Mouse (Mus musculus) hindbrain, postnatal 0 days (tissue): ENCODE data around the gene Hnrnpl. TPM values are rescaled to one million over a fixed set of nuclear protein-coding genes. Genes with fewer than 3 reads are reported as not detected.
"Not testable (repeated sequence)": the region's sequence is repeated elsewhere in the genome, so short reads cannot be mapped to it uniquely, and the experiment has no call there.

ENCODE experiments used
- ATAC-seq: fragments of 200-750 bp; cut with Nextera tagmentation; 2 replicates; pipeline ENCODE4 v1.8.0; 2017; ENCODE audit warnings: mild to moderate bottlenecking, moderate TSS enrichment, moderate library complexity
- DNase-seq: peaks from one replicate; pipeline ENCODE4 v3.0.0-alpha.2; 2015; ENCODE audit warnings: low spot score
- H3K27ac ChIP-seq: fragments of 300-500 bp; sonication (generic); 2 replicates; pipeline ENCODE4 v1.5.1; 2014; ENCODE audit warnings: mild to moderate bottlenecking
- H3K27me3 ChIP-seq: fragments of 300-500 bp; sonication (generic); 2 replicates; pipeline ENCODE4 v1.6.1; 2014; ENCODE audit warnings: low read length, mixed read lengths; ENCODE audit not compliant: insufficient read depth
- H3K36me3 ChIP-seq: fragments of 300-500 bp; sonication (generic); 2 replicates; pipeline ENCODE4 v1.6.1; 2014; ENCODE audit warnings: low read length, mixed read lengths; ENCODE audit not compliant: insufficient read depth
- H3K4me1 ChIP-seq: fragments of 300-500 bp; sonication (generic); 2 replicates; pipeline ENCODE4 v1.6.1; 2014; ENCODE audit warnings: antibody characterized with exemption, low read length, mixed read lengths; ENCODE audit not compliant: insufficient read depth
- H3K4me2 ChIP-seq: fragments of 300-500 bp; sonication (generic); 2 replicates; pipeline ENCODE4 v1.6.1; 2014; ENCODE audit warnings: low read depth, mild to moderate bottlenecking, low read length, moderate library complexity, mixed read lengths
- H3K4me3 ChIP-seq: fragments of 300-500 bp; sonication (generic); 2 replicates; pipeline ENCODE4 v1.5.1; 2014; ENCODE audit warnings: low read length
- H3K9ac ChIP-seq: fragments of 300-500 bp; sonication (generic); replicated peaks from 2 replicates; pipeline ENCODE4 v1.6.1; 2014; ENCODE audit warnings: mild to moderate bottlenecking, low read length, moderate library complexity, mixed read lengths
- H3K9me3 ChIP-seq: fragments of 300-500 bp; sonication (generic); 2 replicates; pipeline ENCODE4 v1.6.1; 2016; ENCODE audit warnings: low read length, mixed read lengths
- CTCF ChIP-seq: IDR thresholded peaks from 2 replicates; pipeline ENCODE4 v1.5.1; 2016; ENCODE audit warnings: antibody characterized with exemption, control low read depth, low read depth
- WGBS: fragments of 180-500 bp; shearing (Covaris S2); extraction: QIAGEN DNeasy Blood & Tissue Kit; methylation state at CpG from one replicate; pipeline ENCODE4 v1.1.7; 2014; 5-methylcytosine and 5-hydroxymethylcytosine counted together
- polyA plus RNA-seq: library from polyadenylated mRNA; unstranded; fragments of >200 nt; fragmentation: Nextera tagmentation; extraction: Ambion mirVana; gene quantifications from 2 replicates; pipeline ENCODE4 v1.2.1, GENCODE M21; 2015
- total RNA-seq: library from RNA; depleted of rRNA; stranded (reverse); fragments of >200 nt; gene quantifications from 2 replicates; pipeline ENCODE4 v1.2.3, GENCODE M21; 2014; rRNA removed

The Hnrnpl gene
- total and polyA plus RNA-seq, 2 experiments from 2014 or later = 179 to 233 TPM

- H3K9ac ChIP-seq = no peak overlapping the region
- ATAC-seq (peak; percentile 53), DNase-seq (peak; percentile 70)
- H3K36me3 ChIP-seq = no peaks in the 10 kb centered on the region
- H3K4me2 ChIP-seq = peak overlapping the region; percentile 38
- peak; percentile 41; the same call in 1 of the 2 replicates for TF ChIP-seq CTCF
- H3K27me3 ChIP-seq = no peaks in the 10 kb centered on the region
- no peaks in the 10 kb centered on the region for H3K9me3 ChIP-seq
- H3K4me3 ChIP-seq = peak overlapping the region; percentile 11; the same call in 1 of the 2 replicates
- 47% methylated on average over 33 of the region's 33 CpGs for WGBS
- H3K27ac ChIP-seq = no peak overlapping the region
- no peaks in the 10 kb centered on the region for H3K4me1 ChIP-seq
These were observed 57.4 kb downstream of the Hnrnpl start for GRCm38 (mm10) chr7:28865481-28866300.

- no peak for TF ChIP-seq CTCF
- no peaks in the 10 kb centered on the region for H3K36me3 ChIP-seq
- no peak overlapping the region for H3K4me2 ChIP-seq
- H3K4me1 ChIP-seq = no peaks in the 10 kb centered on the region
- ATAC-seq = peak; percentile 28; the same call in 1 of the 2 replicates
- H3K27me3 ChIP-seq = no peaks in the 10 kb centered on the region
- H3K9me3 ChIP-seq = no peaks in the 10 kb centered on the region
- no peak overlapping the region for H3K9ac ChIP-seq
- H3K27ac ChIP-seq = no peak overlapping the region
- H3K4me3 ChIP-seq = no peak overlapping the region
- WGBS = 94% methylated on average over 28 of the region's 28 CpGs
- no peak for DNase-seq
These were observed 58.6 kb downstream of the Hnrnpl start for GRCm38 (mm10) chr7:28866769-28867507.

DNA sequence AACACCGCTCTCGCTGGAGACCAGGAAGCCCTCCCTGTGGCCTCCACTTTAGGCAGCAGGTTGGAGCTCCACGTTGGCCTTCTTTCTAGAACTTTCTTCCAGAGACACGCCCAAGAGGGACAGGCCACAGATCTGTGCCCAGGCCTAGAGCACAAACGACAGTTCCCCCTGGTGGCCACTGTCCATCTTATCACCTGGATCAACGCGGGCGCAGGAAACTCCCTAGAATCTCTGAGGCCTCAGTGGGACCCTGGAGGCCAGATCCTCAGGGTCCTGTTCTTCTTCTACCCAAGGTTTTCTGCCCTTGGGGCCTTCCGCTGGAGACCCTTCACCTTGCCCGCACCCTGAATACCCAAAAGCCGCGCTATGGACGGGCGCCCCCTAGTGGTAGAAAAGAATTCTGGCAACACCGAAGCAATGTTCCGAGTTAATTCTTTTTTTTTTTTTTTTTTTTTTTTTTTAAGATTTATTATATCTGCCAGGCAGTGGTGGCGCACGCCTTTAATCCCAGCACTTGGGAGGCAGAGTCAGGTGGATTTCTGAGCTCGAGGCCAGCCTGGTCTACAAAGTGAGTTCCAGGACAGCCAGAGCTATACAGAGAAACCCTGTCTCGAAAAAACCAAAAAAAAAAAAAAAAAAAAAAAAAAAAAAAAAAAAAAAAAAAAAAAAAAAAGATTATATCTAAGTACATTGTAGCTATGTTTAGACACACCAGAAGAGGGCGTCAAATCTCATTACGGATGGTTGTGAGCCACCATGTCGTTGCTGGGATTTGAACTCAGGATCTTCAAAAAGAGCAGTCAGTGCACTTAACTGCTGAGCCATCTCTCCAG, 59.4 kb downstream of the Hnrnpl start:
- peak; percentile 72 for TF ChIP-seq CTCF
- not testable (repeated sequence) for H3K4me3 ChIP-seq, H3K9ac ChIP-seq, H3K4me1 ChIP-seq, H3K27ac ChIP-seq, H3K27me3 ChIP-seq, H3K36me3 ChIP-seq, H3K9me3 ChIP-seq
- WGBS = 27% methylated on average over 23 of the region's 23 CpGs
- DNase-seq (peak; percentile 71), ATAC-seq (peak; percentile 57)
- 0 out of 2 replicates have a peak overlapping the region, but pooled peaks have one; percentile 16 for H3K4me2 ChIP-seq

DNA sequence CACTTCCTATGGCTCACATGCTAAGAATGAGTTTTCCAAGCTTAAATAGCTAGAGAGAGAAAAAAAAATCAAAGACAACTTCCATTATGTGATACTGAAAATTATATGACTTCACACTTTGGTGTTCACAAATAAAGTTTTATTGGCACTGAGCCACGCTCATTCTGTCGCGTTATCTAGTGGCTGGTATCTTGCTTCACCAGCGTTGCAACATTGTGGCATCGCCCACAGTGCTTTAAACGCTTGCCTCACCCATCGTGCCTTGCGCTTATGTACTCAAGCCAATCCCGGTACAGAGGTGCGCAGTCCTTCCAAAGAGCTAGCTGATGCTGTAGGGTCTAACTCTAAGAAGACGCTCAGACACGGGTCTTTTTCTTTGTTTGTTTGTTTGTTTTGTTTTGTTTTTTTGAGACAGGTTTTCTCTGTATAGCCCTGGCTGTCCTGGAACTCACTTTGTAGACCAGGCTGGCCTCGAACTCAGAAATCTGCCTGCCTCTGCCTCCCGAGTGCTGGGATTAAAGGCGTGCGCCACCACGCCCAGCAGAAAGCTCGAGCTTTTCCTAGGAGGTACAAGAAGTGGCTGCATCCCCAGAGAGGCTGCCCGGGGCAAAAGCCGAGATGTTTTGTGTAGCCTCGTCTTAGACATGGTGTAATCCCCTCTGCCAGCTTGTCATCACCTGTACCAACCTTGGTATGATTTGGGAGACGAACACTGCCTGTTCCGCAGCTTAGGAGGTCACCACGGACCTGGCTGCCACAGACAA, 62.7 kb downstream of the Hnrnpl start:
- no peak for ATAC-seq
- no peak overlapping the region for H3K4me2 ChIP-seq
- 87% methylated on average over 24 of the region's 24 CpGs for WGBS

More for the DNA sequence above, 62.7 kb downstream of the Hnrnpl start:
- no peak for TF ChIP-seq CTCF
- DNase-seq = no peak
- H3K36me3 ChIP-seq = no peaks in the 10 kb centered on the region
- no peaks in the 10 kb centered on the region for H3K9me3 ChIP-seq
- no peak overlapping the region for H3K27ac ChIP-seq
- H3K4me1 ChIP-seq = no peaks in the 10 kb centered on the region
- H3K27me3 ChIP-seq = no peaks in the 10 kb centered on the region
- H3K9ac ChIP-seq = no peak overlapping the region
- H3K4me3 ChIP-seq = no peak overlapping the region

Other genes with a start within 250 kb of the Hnrnpl start
- gene Samd4b, start 210.4 kb upstream of the Hnrnpl start, total RNA-seq = 58.8 and 60.5 TPM in 2 replicates
- gene Samd4b, start 210.4 kb upstream of the Hnrnpl start, polyA plus RNA-seq = 17.7 and 19.7 TPM in 2 replicates
- 14.8 and 20.3 TPM in 2 replicates for gene Pak4, start 210.4 kb upstream of the Hnrnpl start, total RNA-seq
- 13.2 and 14.0 TPM in 2 replicates for gene Pak4, start 210.4 kb upstream of the Hnrnpl start, polyA plus RNA-seq
- gene Acp7, start 177.2 kb upstream of the Hnrnpl start, total RNA-seq = 0.25 and 1.2 TPM in 2 replicates
- gene Acp7, start 177.2 kb upstream of the Hnrnpl start, polyA plus RNA-seq = 0.28 and 0.56 TPM in 2 replicates
- gene Fbxo27, start 115.7 kb upstream of the Hnrnpl start, total RNA-seq = 5.0 and 6.1 TPM in 2 replicates
- 9.0 and 10.2 TPM in 2 replicates for gene Fbxo27, start 115.7 kb upstream of the Hnrnpl start, polyA plus RNA-seq
- 3.7 and 5.0 TPM in 2 replicates for gene Fbxo17, start 91.7 kb upstream of the Hnrnpl start, total RNA-seq
- gene Fbxo17, start 91.7 kb upstream of the Hnrnpl start, polyA plus RNA-seq = 6.5 and 7.7 TPM in 2 replicates
- gene Mrps12, start 66.7 kb upstream of the Hnrnpl start, total RNA-seq = 66.4 and 90.3 TPM in 2 replicates
- 110 and 111 TPM in 2 replicates for gene Mrps12, start 66.7 kb upstream of the Hnrnpl start, polyA plus RNA-seq
- 17.3 and 17.9 TPM in 2 replicates for gene Sars2, start 66.5 kb upstream of the Hnrnpl start, total RNA-seq
- gene Sars2, start 66.5 kb upstream of the Hnrnpl start, polyA plus RNA-seq = 18.9 and 20.2 TPM in 2 replicates
- not detected in 2 replicates for gene Ccer2, start 52.4 kb upstream of the Hnrnpl start, total RNA-seq
- gene Ccer2, start 52.4 kb upstream of the Hnrnpl start, polyA plus RNA-seq = 1.4 and 1.9 TPM in 2 replicates
- 92.6 and 95.5 TPM in 2 replicates for gene Sirt2, start 41.8 kb upstream of the Hnrnpl start, total RNA-seq
- 147 and 160 TPM in 2 replicates for gene Sirt2, start 41.8 kb upstream of the Hnrnpl start, polyA plus RNA-seq
- gene Nfkbib, start 41.0 kb upstream of the Hnrnpl start, total RNA-seq = 18.2 and 22.7 TPM in 2 replicates
- gene Nfkbib, start 41.0 kb upstream of the Hnrnpl start, polyA plus RNA-seq = 59.7 and 67.9 TPM in 2 replicates
- gene Rinl, start 19.6 kb upstream of the Hnrnpl start, total RNA-seq = 1.2 TPM in 2 replicates
- gene Rinl, start 19.6 kb upstream of the Hnrnpl start, polyA plus RNA-seq = 1.4 and 2.0 TPM in 2 replicates
- gene Ech1, start 16.7 kb downstream of the Hnrnpl start, total RNA-seq = 95.5 and 131 TPM in 2 replicates
- 122 and 127 TPM in 2 replicates for gene Ech1, start 16.7 kb downstream of the Hnrnpl start, polyA plus RNA-seq
- 0.47 and 8.4 TPM in 2 replicates for gene Lgals4, start 25.3 kb downstream of the Hnrnpl start, total RNA-seq
- 5.0 and 5.8 TPM in 2 replicates for gene Lgals4, start 25.3 kb downstream of the Hnrnpl start, polyA plus RNA-seq
- gene Lgals7, start 55.3 kb downstream of the Hnrnpl start, total RNA-seq = 1.1 TPM in 1 of 2 replicates, not detected in the other
- 3.7 and 5.0 TPM in 2 replicates for gene Lgals7, start 55.3 kb downstream of the Hnrnpl start, polyA plus RNA-seq
- 0.07 TPM in 1 of 2 replicates, not detected in the other for gene Capn12, start 72.9 kb downstream of the Hnrnpl start, total RNA-seq
- 0.53 and 0.62 TPM in 2 replicates for gene Capn12, start 72.9 kb downstream of the Hnrnpl start, polyA plus RNA-seq
- gene Actn4, start 153.8 kb downstream of the Hnrnpl start, total RNA-seq = 81.3 and 85.7 TPM in 2 replicates
- 114 and 115 TPM in 2 replicates for gene Actn4, start 153.8 kb downstream of the Hnrnpl start, polyA plus RNA-seq
- 347 and 472 TPM in 2 replicates for gene Eif3k, start 173.3 kb downstream of the Hnrnpl start, total RNA-seq
- gene Eif3k, start 173.3 kb downstream of the Hnrnpl start, polyA plus RNA-seq = 309 TPM in 2 replicates
- 4.1 and 5.8 TPM in 2 replicates for gene Map4k1, start 173.5 kb downstream of the Hnrnpl start, total RNA-seq
- gene Map4k1, start 173.5 kb downstream of the Hnrnpl start, polyA plus RNA-seq = 12.5 and 15.0 TPM in 2 replicates